Mouse (Mus musculus) liver, postnatal 0 days (tissue): ENCODE results near the gene Cemip.

Experiments
- CTCF ChIP-seq: sonication (generic); IDR thresholded peaks from 2 replicates; pipeline ENCODE4 v1.5.1; 2016; ENCODE audit warnings: antibody characterized with exemption, low read depth
- EP300 ChIP-seq: IDR thresholded peaks from 2 replicates; pipeline ENCODE4 v1.6.1; 2016; ENCODE audit warnings: antibody characterized with exemption, low read depth, mild to moderate bottlenecking

GRCm38 (mm10) chr7:84117543-84118122 is 31.3 kb upstream of the Cemip start:
- TF ChIP-seq EP300: no peak
- TF ChIP-seq CTCF: no peak
